Mouse (Mus musculus): ENCODE measurements around the gene Mrpl36. TPM values are rescaled to one million over a fixed set of nuclear protein-coding genes. Genes with fewer than 3 reads are reported as not detected.

Gene Mrpl36
- total RNA-seq, 2 experiments from 2014 or later: 30.2 to 37.9 TPM

DNA sequence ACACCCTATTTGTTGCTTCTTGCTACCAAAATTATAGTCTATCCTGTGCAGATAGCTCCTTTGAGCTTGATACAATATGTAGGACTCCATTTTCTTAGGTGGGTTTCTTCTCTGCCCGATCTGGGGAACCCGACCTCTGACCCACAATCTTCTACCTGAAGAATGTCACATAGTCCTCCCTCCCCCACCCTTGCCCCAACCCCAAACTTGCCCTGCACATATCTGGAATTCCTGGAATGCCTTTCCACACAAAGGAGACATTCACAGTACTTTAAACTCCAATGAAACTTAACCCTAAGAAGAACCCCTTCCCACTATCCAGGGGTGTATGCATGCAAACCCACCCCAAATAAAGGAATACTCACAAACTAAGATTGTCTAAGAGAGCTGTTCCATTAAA is 17.8 kb downstream of the Mrpl36 start:
- no peak for DNase-seq (ENCODE audit: low spot score in 2 of 2)

DNA sequence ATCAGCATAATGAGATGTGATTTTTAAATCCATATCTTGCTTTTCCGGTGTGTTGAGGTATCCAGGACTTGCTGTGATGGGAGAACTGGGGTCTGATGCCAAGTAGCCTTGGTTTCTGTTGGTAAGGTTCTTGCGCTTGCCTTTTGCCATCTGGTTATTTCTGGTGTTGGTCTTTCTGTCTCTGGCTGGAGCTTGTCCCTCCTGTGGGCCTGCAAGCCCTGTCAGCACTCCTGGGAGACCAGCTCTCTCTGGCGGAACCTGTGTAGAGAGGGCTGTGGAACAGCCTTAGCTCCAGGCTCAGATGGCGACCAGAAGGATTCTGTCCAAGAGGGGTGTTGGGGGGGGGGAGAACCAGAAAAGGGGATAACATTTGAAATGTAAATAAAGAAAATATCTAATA is 18.4 kb downstream of the Mrpl36 start:
- DNase-seq (ENCODE audit: low spot score in 2 of 2): no peak

DNA sequence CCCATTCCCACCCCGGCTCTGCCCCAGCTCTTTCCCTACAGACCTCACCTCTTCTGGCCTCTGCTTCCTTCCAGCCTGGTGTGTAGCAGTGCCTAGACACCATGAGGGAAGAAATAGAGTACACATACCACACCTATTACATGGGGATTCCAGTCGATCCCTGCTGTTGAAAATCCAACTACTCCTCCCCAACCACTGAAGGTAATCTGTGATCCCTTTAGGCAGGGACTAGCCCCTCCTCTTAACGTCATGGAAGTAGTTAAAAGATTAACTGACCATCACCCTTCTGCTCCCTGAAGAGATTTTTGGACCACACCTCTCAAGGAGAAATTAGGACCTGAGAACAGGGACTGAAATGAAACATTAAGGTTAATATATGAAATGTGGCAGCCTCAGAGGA is 18.9 kb downstream of the Mrpl36 start:
- no peak for DNase-seq (ENCODE audit: low spot score in 2 of 2)

DNA sequence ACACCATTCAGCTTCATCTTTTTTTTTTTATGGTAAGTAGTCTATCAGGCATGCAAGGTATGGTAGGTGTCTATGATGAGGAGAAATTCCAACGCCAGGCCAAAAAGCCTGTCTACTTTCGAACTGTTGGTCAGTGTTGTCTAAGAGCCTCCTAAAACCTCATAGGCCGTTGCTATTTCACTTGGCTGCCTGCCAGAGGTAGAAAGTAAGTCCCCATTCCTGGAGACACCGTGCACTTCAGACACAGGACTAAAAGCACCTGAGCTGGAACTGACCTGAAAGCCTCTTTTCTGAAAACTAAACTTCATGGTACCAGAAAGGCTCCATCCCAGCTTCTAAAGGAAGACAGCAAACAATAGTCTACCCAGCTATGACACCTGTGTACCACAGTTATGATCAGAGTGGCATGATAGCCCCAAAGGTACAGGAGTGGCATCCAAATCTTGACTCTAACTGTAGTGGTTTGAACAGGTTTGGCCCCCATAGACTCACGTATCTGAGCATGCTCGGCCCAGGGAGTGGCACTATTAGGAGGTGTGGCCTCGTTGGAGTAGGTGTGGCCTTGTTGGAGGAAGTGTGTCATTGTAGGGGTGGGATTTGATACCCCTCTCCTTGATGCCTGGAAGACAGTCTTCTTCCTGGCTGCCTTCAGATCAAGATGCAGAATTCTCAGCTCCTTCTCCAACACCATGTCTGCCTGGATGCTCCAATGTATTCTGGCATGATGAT is 19.8 kb downstream of the Mrpl36 start:
- DNase-seq (ENCODE audit: low spot score in 2 of 2): no peak

DNA sequence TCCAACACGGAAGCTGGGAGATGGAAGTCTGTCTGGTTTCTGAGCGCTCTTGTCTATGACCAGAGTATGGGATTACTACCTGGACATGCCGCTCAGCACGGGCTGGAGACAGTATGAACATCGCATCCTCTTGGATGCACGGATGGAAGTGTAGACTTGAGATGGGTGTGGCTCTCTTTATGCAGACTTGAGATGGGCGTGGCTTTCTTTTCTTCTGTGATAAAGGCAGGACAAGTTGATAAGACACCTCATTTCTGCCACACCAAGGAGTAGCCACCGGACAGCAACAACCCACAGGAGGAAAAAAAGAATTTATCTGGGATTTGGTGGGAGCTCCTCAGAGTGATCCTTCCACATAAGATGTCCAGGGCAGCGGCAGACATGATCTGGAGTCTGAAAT is 22.4 kb downstream of the Mrpl36 start:
- DNase-seq (ENCODE audit: low spot score in 2 of 2): no peak

DNA sequence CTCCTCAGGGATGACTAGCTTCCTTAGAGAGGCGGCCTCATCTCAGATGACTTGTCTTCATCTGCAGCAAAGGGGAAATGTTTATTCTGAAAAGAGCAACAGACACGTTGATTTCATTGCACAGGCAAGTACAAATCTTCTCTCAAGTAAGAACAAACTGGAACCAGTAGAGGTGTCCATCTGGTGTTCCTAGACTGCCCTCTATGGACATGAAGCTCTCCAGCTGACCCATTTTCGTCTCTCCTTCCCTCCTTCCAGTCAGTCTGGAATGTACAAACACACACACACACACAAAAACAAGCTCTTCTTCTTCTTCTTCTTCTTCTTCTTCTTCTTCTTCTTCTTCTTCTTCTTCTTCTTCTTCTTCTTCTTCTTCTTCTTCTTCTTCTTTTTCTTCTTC is 23.6 kb downstream of the Mrpl36 start:
- no peak for DNase-seq (ENCODE audit: low spot score in 2 of 2)

DNA sequence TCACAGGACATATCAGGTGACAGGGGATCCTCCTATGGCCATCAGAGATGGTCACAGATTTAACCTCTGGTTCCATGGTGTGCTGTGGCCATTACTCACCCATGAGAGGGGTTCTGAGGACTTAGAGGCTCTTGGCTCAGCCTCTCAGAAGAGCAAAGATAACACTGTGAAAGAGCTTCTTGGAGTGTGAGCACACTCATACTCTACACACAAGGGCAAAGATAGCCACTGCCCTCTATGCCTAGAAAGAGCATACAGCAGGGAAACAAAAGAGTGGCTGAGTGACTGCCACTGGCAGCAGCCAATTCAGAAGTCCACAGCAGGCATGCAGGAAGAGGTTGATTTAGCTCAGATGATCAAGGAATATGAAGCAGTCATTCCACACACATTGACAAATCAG is 24.2 kb downstream of the Mrpl36 start:
- DNase-seq (ENCODE audit: low spot score in 2 of 2): no peak

DNA sequence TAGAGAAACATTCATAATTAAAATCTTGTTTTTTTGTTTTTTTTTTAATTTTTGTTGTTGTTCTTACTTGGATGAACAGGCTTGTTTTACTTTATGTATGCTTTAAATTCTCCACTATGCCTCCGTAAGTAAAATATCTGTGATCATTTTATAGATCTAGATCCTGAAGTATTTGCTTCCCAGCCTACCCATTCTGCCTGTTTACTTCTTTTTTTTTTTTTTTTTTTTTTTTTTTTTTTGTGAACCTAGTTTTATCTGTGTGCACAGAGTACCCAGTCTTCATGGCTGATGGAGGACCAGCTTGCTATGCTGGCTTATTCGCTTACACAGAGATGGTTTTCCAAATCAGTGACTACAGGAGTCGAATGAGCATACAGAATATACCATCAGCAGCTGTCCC is 28.8 kb downstream of the Mrpl36 start:
- no peak for DNase-seq (ENCODE audit: low spot score in 2 of 2)

DNA sequence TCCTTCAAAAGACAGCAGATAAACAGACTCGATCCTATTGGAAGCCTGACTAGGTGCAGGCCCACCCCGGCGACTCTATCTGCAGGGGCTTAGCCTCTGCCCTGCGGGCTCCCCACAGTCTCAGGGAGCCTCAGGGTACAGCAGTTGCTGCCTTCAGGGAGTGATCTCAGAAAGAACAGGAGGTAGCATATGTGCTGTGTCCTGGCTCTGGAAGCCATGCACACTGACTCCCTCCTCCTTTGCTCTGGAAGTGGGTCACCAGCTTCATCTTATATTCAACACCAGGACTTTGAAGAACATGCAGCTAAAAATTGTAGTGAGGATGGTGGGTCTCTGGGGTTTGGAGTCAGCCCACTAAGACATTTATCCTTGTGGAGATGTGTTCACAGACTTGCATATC is 45.1 kb downstream of the Mrpl36 start:
- DNase-seq (ENCODE audit: low spot score in 2 of 2): no peak

DNA sequence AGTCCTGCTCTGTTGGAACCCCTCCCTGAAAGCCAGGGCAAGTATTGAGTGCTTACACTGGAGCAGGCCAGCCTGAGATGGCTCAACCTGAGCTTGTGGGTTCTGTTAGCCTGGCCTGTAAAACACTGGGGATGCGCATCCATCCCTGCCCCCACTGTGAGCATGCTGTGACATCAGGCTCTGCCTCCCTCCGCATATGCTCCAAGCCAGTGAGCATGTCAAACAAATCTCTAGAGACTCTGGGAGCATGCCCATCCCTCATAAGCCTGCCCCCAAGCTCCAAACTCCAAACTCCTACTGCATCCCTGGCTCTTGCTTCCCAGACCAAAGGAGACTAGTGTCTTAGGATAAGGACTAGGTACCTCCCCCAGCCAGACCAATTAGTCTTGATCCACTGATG is 46.3 kb downstream of the Mrpl36 start:
- no peak for DNase-seq (ENCODE audit: low spot score in 2 of 2)

DNA sequence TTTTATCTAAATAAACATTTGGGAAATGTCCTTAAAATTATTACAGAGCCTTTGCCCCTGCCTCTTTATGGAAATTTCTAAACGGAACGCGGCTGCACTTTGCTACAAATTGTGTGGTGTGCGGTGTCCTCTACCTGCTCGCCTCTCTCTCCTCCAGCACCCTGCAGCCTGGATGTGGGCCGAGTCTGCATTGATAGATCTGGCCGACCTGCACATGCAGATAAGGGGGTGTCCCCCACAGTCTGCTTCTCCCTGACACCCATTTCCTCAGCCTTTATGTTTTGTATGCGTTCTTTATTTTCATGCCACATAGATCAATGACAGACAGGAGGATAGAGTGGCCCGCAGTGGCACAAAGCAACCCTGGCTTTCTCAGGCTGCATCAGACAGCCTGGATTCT is 49.3 kb downstream of the Mrpl36 start:
- no peak for DNase-seq (ENCODE audit: low spot score in 2 of 2)

Other genes with a start within 250 kb of the Mrpl36 start
- not detected for gene Irx4, start 68.0 kb upstream of the Mrpl36 start, total RNA-seq (2021)
- gene Ndufs6, start within 50 bp of the Mrpl36 start, total RNA-seq (2021): 100 to 1,000 TPM; 164 to 169 TPM
- gene Lpcat1, start 138.7 kb downstream of the Mrpl36 start, total RNA-seq (2021): 10 to 100 TPM; 35.0 to 37.7 TPM
- under 1 TPM; 0.15 to 0.27 TPM for gene Slc6a3, start 208.2 kb downstream of the Mrpl36 start, total RNA-seq (2021)

Data from layer of hippocampus, adult 18-20 months (tissue).